Mouse (Mus musculus) stomach, postnatal 0 days (tissue): Measurements from ENCODE around the gene Nr2f1. TPM values are rescaled to one million over a fixed set of nuclear protein-coding genes. Genes with fewer than 3 reads are reported as not detected.

ENCODE experiments used
- ATAC-seq: fragments of 200-750 bp; cut with Nextera tagmentation; 2 replicates; pipeline ENCODE4 v1.8.0; 2017; ENCODE audit not compliant: low FRiP score, low TSS enrichment
- DNase-seq: peaks from one replicate; pipeline ENCODE4 v3.0.0-alpha.2; 2016; ENCODE audit warnings: low spot score
- H3K27ac ChIP-seq: fragments of 300-500 bp; sonication (generic); replicated peaks from 2 replicates; pipeline ENCODE4 v1.5.1; 2014; ENCODE audit warnings: mild to moderate bottlenecking, control low read depth
- H3K27me3 ChIP-seq: fragments of 300-500 bp; sonication (generic); 2 replicates; pipeline ENCODE4 v1.6.1; 2014; ENCODE audit warnings: low read length; ENCODE audit not compliant: control insufficient read depth, insufficient read depth
- H3K36me3 ChIP-seq: fragments of 300-500 bp; sonication (generic); 2 replicates; pipeline ENCODE4 v1.6.1; 2014; ENCODE audit warnings: low read length, mixed read lengths; ENCODE audit not compliant: control insufficient read depth, insufficient read depth
- H3K4me1 ChIP-seq: fragments of 300-500 bp; sonication (generic); replicated peaks from 2 replicates; pipeline ENCODE4 v1.6.1; 2014; ENCODE audit warnings: antibody characterized with exemption; ENCODE audit not compliant: control insufficient read depth, insufficient read depth
- H3K4me2 ChIP-seq: fragments of 300-500 bp; sonication (generic); replicated peaks from 2 replicates; pipeline ENCODE4 v1.6.1; 2014; ENCODE audit warnings: low read depth, mild to moderate bottlenecking, control low read depth, moderate library complexity
- H3K4me3 ChIP-seq: fragments of 300-500 bp; sonication (generic); 2 replicates; pipeline ENCODE4 v1.5.1; 2014; ENCODE audit warnings: low read depth, low read length, control low read depth
- H3K9ac ChIP-seq: fragments of 300-500 bp; sonication (generic); 2 replicates; pipeline ENCODE4 v1.6.1; 2014; ENCODE audit warnings: mild to moderate bottlenecking, low read length, control low read depth, mixed read lengths
- H3K9me3 ChIP-seq: fragments of 300-500 bp; sonication (generic); 2 replicates; pipeline ENCODE4 v1.6.1; 2016; ENCODE audit warnings: low read length; ENCODE audit not compliant: control insufficient read depth
- CTCF ChIP-seq: IDR thresholded peaks from 2 replicates; pipeline ENCODE4 v1.5.1; 2016; ENCODE audit warnings: antibody characterized with exemption, low read depth, mild to moderate bottlenecking, moderate library complexity
- EP300 ChIP-seq: optimal IDR thresholded peaks from 2 replicates; pipeline ENCODE3; 2016; ENCODE audit warnings: antibody characterized with exemption
- WGBS: fragments of 180-500 bp; shearing (Covaris S2); extraction: QIAGEN DNeasy Blood & Tissue Kit; methylation state at CpG from one replicate; pipeline ENCODE4 v1.1.7; 2014; 5-methylcytosine and 5-hydroxymethylcytosine counted together
- polyA plus RNA-seq: library from polyadenylated mRNA; unstranded; fragments of >200 nt; fragmentation: Nextera tagmentation; extraction: Ambion mirVana; gene quantifications from 2 replicates; pipeline ENCODE4 v1.2.1, GENCODE M21; 2015

Nr2f1 gene
- polyA plus RNA-seq, 1 experiment from 2014 or later, result 5.8 TPM

GRCm38 (mm10) chr13:78207796-78208645 is 8.5 kb upstream of the Nr2f1 start:
- DNase-seq (no peak), ATAC-seq (no peak)
- no peak overlapping the region for H3K4me3 ChIP-seq
- H3K4me1 ChIP-seq, result peaks cover 2% of the 10 kb centered on the region; the same call in 1 of the 2 replicates
- H3K4me2 ChIP-seq, result peak overlapping the region; percentile 12; the same call in 1 of the 2 replicates
- no peaks in the 10 kb centered on the region for H3K36me3 ChIP-seq
- peaks cover 4% of the 10 kb centered on the region; the same call in 1 of the 2 replicates for H3K27me3 ChIP-seq
- H3K9me3 ChIP-seq, result no peaks in the 10 kb centered on the region
- H3K27ac ChIP-seq, result no peak overlapping the region
- WGBS, result 29% methylated on average over 12 of the region's 12 CpGs
- no peak overlapping the region for H3K9ac ChIP-seq
- no peak for TF ChIP-seq EP300
- TF ChIP-seq CTCF, result no peak

DNA sequence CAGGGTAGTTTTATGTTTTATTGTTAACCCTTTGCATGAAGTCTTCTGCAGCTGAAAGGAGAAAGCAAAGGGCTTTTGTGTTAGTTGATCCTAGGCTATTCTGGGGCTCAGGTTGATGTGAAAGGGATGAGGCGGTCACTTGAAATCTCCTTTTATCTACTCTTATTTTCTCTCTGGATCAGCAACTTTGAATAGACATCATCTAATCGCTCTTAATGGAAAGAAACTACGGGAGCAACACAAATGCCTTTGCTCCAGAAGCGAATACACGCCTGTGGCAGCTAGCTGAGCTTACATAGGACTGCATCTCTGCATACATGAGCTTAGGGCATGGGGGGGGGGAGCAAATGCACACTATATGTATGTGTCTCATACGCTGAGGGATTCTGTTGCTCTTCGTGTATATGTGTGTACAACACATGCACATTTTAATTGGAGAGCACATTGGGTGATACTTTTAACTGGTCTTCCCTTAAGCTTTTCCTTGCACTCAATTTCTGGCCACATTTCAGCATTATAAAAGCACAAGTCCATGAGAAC is 7.4 kb upstream of the Nr2f1 start:
- Histone ChIP-seq H3K9me3 (no peaks in the 10 kb centered on the region), H3K27me3 (peaks cover 4% of the 10 kb centered on the region; the same call in 1 of the 2 replicates), H3K4me1 (peaks cover 2% of the 10 kb centered on the region; the same call in 1 of the 2 replicates), H3K27ac (0 out of 2 replicates have a peak overlapping the region, but pooled peaks have one; percentile 40), H3K4me3 (no peak overlapping the region), H3K36me3 (no peaks in the 10 kb centered on the region), H3K9ac (no peak overlapping the region), H3K4me2 (peak overlapping the region; percentile 41)
- DNase-seq, result no peak
- 47% methylated on average over 7 of the region's 7 CpGs for WGBS
- TF ChIP-seq CTCF (no peak), EP300 (no peak)
- ATAC-seq, result no peak

- no peaks in the 10 kb centered on the region for H3K9me3 ChIP-seq
- ATAC-seq (no peak), DNase-seq (no peak)
- no peak overlapping the region for H3K4me3 ChIP-seq
- H3K27me3 ChIP-seq, result peaks cover 4% of the 10 kb centered on the region; the same call in 1 of the 2 replicates
- no peak for TF ChIP-seq EP300
- TF ChIP-seq CTCF, result no peak
- peaks cover 2% of the 10 kb centered on the region; the same call in 1 of the 2 replicates for H3K4me1 ChIP-seq
- no peak overlapping the region for H3K9ac ChIP-seq
- H3K27ac ChIP-seq, result no peak overlapping the region
- no peaks in the 10 kb centered on the region for H3K36me3 ChIP-seq
- no peak overlapping the region for H3K4me2 ChIP-seq
Observed at GRCm38 (mm10) chr13:78205426-78205825, 5.9 kb upstream of the Nr2f1 start.

GRCm38 (mm10) chr13:78203348-78204061 is 3.9 kb upstream of the Nr2f1 start:
- no peaks in the 10 kb centered on the region for H3K9me3 ChIP-seq
- 1% methylated on average over 37 of the region's 37 CpGs for WGBS
- ATAC-seq (peak; percentile 54), DNase-seq (peak; percentile 60)
- peak overlapping the region; percentile 62 for H3K9ac ChIP-seq
- no peaks in the 10 kb centered on the region for H3K36me3 ChIP-seq
- no peak for TF ChIP-seq EP300
- TF ChIP-seq CTCF, result peak; percentile 63
- peak overlapping the region; percentile 65 for H3K4me2 ChIP-seq
- H3K27ac ChIP-seq, result peak overlapping the region; percentile 90
- no peaks in the 10 kb centered on the region; the same call in 1 of the 2 replicates for H3K27me3 ChIP-seq
- peak overlapping the region; percentile 76 for H3K4me3 ChIP-seq
- H3K4me1 ChIP-seq, result no peaks in the 10 kb centered on the region; the same call in 1 of the 2 replicates

DNA sequence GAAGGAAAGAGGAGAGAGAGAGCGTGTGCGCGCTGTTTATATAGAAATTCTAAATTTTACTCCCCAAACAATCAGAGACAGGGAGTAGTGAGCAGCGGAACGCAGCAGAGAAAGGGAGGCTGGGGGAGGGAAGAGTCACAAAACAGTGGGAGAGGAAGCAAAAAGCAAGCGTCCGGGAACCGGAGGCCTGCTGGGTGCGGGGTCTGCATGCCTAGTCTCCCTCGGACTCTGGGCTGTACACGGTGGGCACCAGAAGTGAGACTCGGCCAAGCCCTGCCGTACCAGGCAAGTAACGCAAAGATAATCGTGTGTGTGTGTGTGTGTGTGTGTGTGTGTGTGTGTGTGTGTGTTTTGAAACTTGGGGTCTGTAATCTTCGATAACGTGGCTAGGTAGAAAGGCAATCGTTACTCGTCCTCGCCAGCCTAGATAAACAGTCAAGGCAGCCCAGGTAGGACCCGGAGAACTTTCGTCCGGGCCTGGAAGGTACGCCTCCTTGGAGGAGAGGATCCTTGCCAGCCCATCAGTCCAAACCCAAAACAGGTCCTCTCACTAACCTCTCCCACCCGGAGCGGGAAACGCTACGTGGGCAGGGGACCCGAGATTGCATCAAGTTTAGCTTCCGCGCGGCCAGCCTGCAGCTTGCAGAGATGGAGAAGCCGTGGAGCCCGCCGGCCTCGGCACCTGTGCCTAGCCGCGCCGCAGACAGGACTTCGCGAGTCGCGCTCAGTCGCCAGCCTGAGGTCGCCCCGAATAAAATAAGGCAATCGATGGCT is 3.2 kb upstream of the Nr2f1 start:
- Histone ChIP-seq H3K9ac (peak overlapping the region; percentile 62), H3K9me3 (no peaks in the 10 kb centered on the region), H3K4me1 (no peaks in the 10 kb centered on the region; the same call in 1 of the 2 replicates), H3K4me3 (peak overlapping the region; percentile 76), H3K36me3 (no peaks in the 10 kb centered on the region), H3K4me2 (peak overlapping the region; percentile 65), H3K27ac (peak overlapping the region; percentile 90), H3K27me3 (no peaks in the 10 kb centered on the region; the same call in 1 of the 2 replicates)
- no peak for ATAC-seq
- WGBS, result 2% methylated on average over 44 of the region's 47 CpGs
- no peak for DNase-seq
- TF ChIP-seq CTCF (no peak), EP300 (no peak)
